Mouse (Mus musculus): ENCODE results near the gene Dnajc16.

GRCm38 (mm10) chr4:141769501-141770160 lies 21.1 kb downstream of the Dnajc16 start:
- TF ChIP-seq POLR2A (IDR thresholded peaks at IDR 0.05; ENCODE audit: borderline replicate concordance, insufficient read depth, low read length) (no peak), CTCF (IDR thresholded peaks at IDR 0.05; ENCODE audit: borderline replicate concordance, insufficient read depth, low read depth, low read length) (no peak)
